Mouse (Mus musculus) liver, embryonic 11.5 days (tissue): ENCODE data around the gene Ctdsp1. TPM values are rescaled to one million over a fixed set of nuclear protein-coding genes. Genes with fewer than 3 reads are reported as not detected.
A peak's percentile ranks its signal among the peaks of the same experiment; 100 is the strongest.

ENCODE experiments used
- ATAC-seq: fragments of 200-750 bp; cut with Nextera tagmentation; replicated peaks from 2 replicates; pipeline ENCODE4 v1.8.0; 2017; ENCODE audit warnings: moderate number of reproducible peaks, mild to moderate bottlenecking, moderate TSS enrichment, moderate library complexity; ENCODE audit not compliant: low FRiP score
- DNase-seq: peaks from one replicate; pipeline ENCODE4 v3.0.0-alpha.2; 2017; ENCODE audit warnings: low spot score
- H3K27ac ChIP-seq: fragments of 300-500 bp; sonication (generic); 2 replicates; pipeline ENCODE4 v1.5.1; 2014; ENCODE audit warnings: mild to moderate bottlenecking, low read depth, low read length, control low read depth
- H3K27me3 ChIP-seq: fragments of 300-500 bp; sonication (generic); replicated peaks from 2 replicates; pipeline ENCODE4 v1.6.1; 2014; ENCODE audit warnings: low read length, mixed read lengths; ENCODE audit not compliant: control insufficient read depth, insufficient read depth
- H3K36me3 ChIP-seq: fragments of 300-500 bp; sonication (generic); 2 replicates; pipeline ENCODE4 v1.6.1; 2014; ENCODE audit warnings: mild to moderate bottlenecking, low read length, moderate library complexity, mixed read lengths; ENCODE audit not compliant: control insufficient read depth, insufficient read depth
- H3K4me1 ChIP-seq: fragments of 300-500 bp; sonication (generic); replicated peaks from 2 replicates; pipeline ENCODE4 v1.6.1; 2014; ENCODE audit warnings: low read length, mixed read lengths; ENCODE audit not compliant: control insufficient read depth, insufficient read depth
- H3K4me2 ChIP-seq: fragments of 300-500 bp; sonication (generic); 2 replicates; pipeline ENCODE4 v1.6.1; 2014; ENCODE audit warnings: mild to moderate bottlenecking, control low read depth, moderate library complexity
- H3K4me3 ChIP-seq: fragments of 300-500 bp; sonication (generic); 2 replicates; pipeline ENCODE4 v1.5.1; 2014; ENCODE audit warnings: low read depth, low read length, control low read depth
- H3K9ac ChIP-seq: fragments of 300-500 bp; sonication (generic); 2 replicates; pipeline ENCODE4 v1.6.1; 2014; ENCODE audit warnings: low read depth, low read length, control low read depth
- H3K9me3 ChIP-seq: fragments of 300-500 bp; sonication (generic); 2 replicates; pipeline ENCODE4 v1.6.1; 2016; ENCODE audit warnings: low read length, inconsistent platforms, mixed read lengths; ENCODE audit not compliant: control insufficient read depth
- WGBS: fragments of 180-500 bp; shearing (Covaris S2); extraction: QIAGEN DNeasy Blood & Tissue Kit; methylation state at CpG from one replicate; pipeline ENCODE4 v1.1.7; 2014; 5-methylcytosine and 5-hydroxymethylcytosine counted together
- microRNA counts: library from miRNA; unstranded; fragments of <30 nt; microRNA quantifications from one replicate; lab custom pipeline; 2015
- microRNA-seq: library from miRNA; unstranded; fragments of <30 nt; microRNA quantifications from one replicate; pipeline ENCODE4, GENCODE M21; 2017; ENCODE audit warnings: borderline number of aligned reads
- polyA plus RNA-seq: library from polyadenylated mRNA; unstranded; fragments of >200 nt; fragmentation: Nextera tagmentation; extraction: Ambion mirVana; gene quantifications from 2 replicates; pipeline ENCODE4 v1.2.1, GENCODE M21; 2014

Ctdsp1 gene
- polyA plus RNA-seq, 1 experiment from 2014 or later: 71.1 TPM

- Histone ChIP-seq H3K27me3 (no peaks in the 10 kb centered on the region), H3K36me3 (peaks cover 36% of the 10 kb centered on the region), H3K9ac (no peak overlapping the region), H3K27ac (no peak overlapping the region), H3K9me3 (no peaks in the 10 kb centered on the region), H3K4me2 (no peak overlapping the region), H3K4me3 (no peak overlapping the region), H3K4me1 (peaks cover 3% of the 10 kb centered on the region)
- ATAC-seq: no peak
- DNase-seq: no peak
- WGBS: 78% methylated on average over 19 of the region's 19 CpGs
These were observed 48.0 kb downstream of the Ctdsp1 start for GRCm38 (mm10) chr1:74439166-74439876.

DNA sequence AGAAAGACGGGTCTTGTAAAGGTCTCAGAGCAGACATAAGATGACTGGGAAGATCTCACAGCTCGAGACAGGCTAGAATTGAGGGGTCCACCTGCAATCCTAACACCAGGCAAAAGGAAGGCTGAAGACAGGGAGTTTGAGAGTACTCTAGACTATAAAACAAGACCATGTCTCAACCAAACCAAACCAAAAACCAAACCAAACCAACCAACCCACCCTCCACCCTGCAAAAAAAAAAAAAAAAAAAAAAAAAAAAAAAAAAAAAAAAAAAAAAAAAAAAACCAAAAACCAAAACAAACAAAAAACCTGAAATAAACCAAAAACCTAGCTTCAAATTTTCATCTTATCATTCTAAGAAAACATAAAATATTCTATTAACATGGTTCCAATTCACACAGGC, 53.2 kb downstream of the Ctdsp1 start:
- Histone ChIP-seq H3K36me3 (peaks cover 36% of the 10 kb centered on the region), H3K4me2 (no peak overlapping the region), H3K4me1 (no peaks in the 10 kb centered on the region), H3K27me3 (no peaks in the 10 kb centered on the region), H3K9me3 (no peaks in the 10 kb centered on the region), H3K4me3 (no peak overlapping the region), H3K9ac (no peak overlapping the region), H3K27ac (no peak overlapping the region)
- DNase-seq: no peak
- 85% methylated on average over 2 of the region's 2 CpGs for WGBS
- ATAC-seq: no peak

MicroRNAs encoded within 50 kb of the gene (microRNA counts, 519-probe panel; counts per million panel counts)
- 5,063 counts per million, percentile 44 among the panel's probes with 10 or more counts for microRNA mmu-miR-26b (lab: Ali Mortazavi, UCI)

Small RNA genes lying within 50 kb of the gene (microRNA-seq; reads per million reads assigned to microRNA genes)
- gene Mir26b: 27,067 reads per million, percentile 99 among the genes with 10 or more reads in this experiment

Other genes starting within 250 kb of the Ctdsp1 start
- gene Cxcr2, start 237.5 kb upstream of the Ctdsp1 start, polyA plus RNA-seq: 0.47 and 0.70 TPM in 2 replicates
- gene Cxcr1, start 196.9 kb upstream of the Ctdsp1 start, polyA plus RNA-seq: not detected in 2 replicates
- gene Arpc2, start 155.4 kb upstream of the Ctdsp1 start, polyA plus RNA-seq: 375 and 384 TPM in 2 replicates
- gene Gpbar1, start 113.0 kb upstream of the Ctdsp1 start, polyA plus RNA-seq: 2.8 and 3.2 TPM in 2 replicates
- gene Aamp, start 106.8 kb upstream of the Ctdsp1 start, polyA plus RNA-seq: 190 and 193 TPM in 2 replicates
- gene Pnkd, start 106.6 kb upstream of the Ctdsp1 start, polyA plus RNA-seq: 79.7 and 84.3 TPM in 2 replicates
- gene Tmbim1, start 85.9 kb upstream of the Ctdsp1 start, polyA plus RNA-seq: 21.7 and 22.9 TPM in 2 replicates
- 0.21 TPM in 1 of 2 replicates, not detected in the other for gene Catip, start 29.4 kb upstream of the Ctdsp1 start, polyA plus RNA-seq
- 10.0 and 10.4 TPM in 2 replicates for gene Slc11a1, start 16.3 kb upstream of the Ctdsp1 start, polyA plus RNA-seq
- gene Vil1, start 17.9 kb downstream of the Ctdsp1 start, polyA plus RNA-seq: 0.88 and 0.94 TPM in 2 replicates
- gene Cnot9, start 114.5 kb downstream of the Ctdsp1 start, polyA plus RNA-seq: 88.5 and 90.8 TPM in 2 replicates
- 0.10 TPM in 1 of 2 replicates, not detected in the other for gene Plcd4, start 151.4 kb downstream of the Ctdsp1 start, polyA plus RNA-seq
- gene Usp37, start 152.8 kb downstream of the Ctdsp1 start, polyA plus RNA-seq: 28.8 and 32.3 TPM in 2 replicates
- gene Zfp142, start 196.7 kb downstream of the Ctdsp1 start, polyA plus RNA-seq: 6.5 and 8.1 TPM in 2 replicates
- 25.7 and 26.4 TPM in 2 replicates for gene Bcs1l, start 196.8 kb downstream of the Ctdsp1 start, polyA plus RNA-seq
- gene Rnf25, start 209.9 kb downstream of the Ctdsp1 start, polyA plus RNA-seq: 6.0 and 8.1 TPM in 2 replicates
- 3.0 and 3.2 TPM in 2 replicates for gene Stk36, start 209.9 kb downstream of the Ctdsp1 start, polyA plus RNA-seq